Mouse (Mus musculus) forebrain, embryonic 12.5 days (tissue): Measurements from ENCODE around the gene Rbfox3. TPM values are rescaled to one million over a fixed set of nuclear protein-coding genes. Genes with fewer than 3 reads are reported as not detected.

Experiments used
- ATAC-seq: fragments of 200-750 bp; cut with Nextera tagmentation; 2 replicates; pipeline ENCODE4 v1.8.0; 2017; ENCODE audit warnings: moderate TSS enrichment; ENCODE audit not compliant: low FRiP score
- H3K27ac ChIP-seq: fragments of 300-500 bp; sonication (generic); 2 replicates; pipeline ENCODE4 v1.5.1; 2016; ENCODE audit warnings: mild to moderate bottlenecking
- H3K27me3 ChIP-seq: fragments of 300-500 bp; sonication (generic); 2 replicates; pipeline ENCODE4 v1.6.1; 2016; ENCODE audit warnings: mild to moderate bottlenecking
- H3K36me3 ChIP-seq: fragments of 300-500 bp; sonication (generic); replicated peaks from 2 replicates; pipeline ENCODE4 v1.6.1; 2016; ENCODE audit warnings: mild to moderate bottlenecking
- H3K4me1 ChIP-seq: fragments of 300-500 bp; sonication (generic); 2 replicates; pipeline ENCODE4 v1.6.1; 2016
- H3K4me2 ChIP-seq: fragments of 300-500 bp; sonication (generic); 2 replicates; pipeline ENCODE4 v1.6.1; 2016; ENCODE audit warnings: mild to moderate bottlenecking, moderate library complexity
- H3K4me3 ChIP-seq: fragments of 300-500 bp; sonication (generic); replicated peaks from 2 replicates; pipeline ENCODE4 v1.5.1; 2016; ENCODE audit warnings: mild to moderate bottlenecking
- H3K9ac ChIP-seq: fragments of 300-500 bp; sonication (generic); 2 replicates; pipeline ENCODE4 v1.6.1; 2016; ENCODE audit warnings: mild to moderate bottlenecking
- H3K9me3 ChIP-seq: fragments of 300-500 bp; sonication (generic); 2 replicates; pipeline ENCODE4 v1.6.1; 2016
- WGBS: fragments of 180-500 bp; shearing (Covaris S2); methylation state at CpG from one replicate; pipeline ENCODE4 v1.1.7; 2016; 5-methylcytosine and 5-hydroxymethylcytosine counted together
- polyA plus RNA-seq: library from polyadenylated mRNA; unstranded; fragments of >200 nt; fragmentation: Nextera tagmentation; extraction: Ambion mirVana; gene quantifications from 2 replicates; pipeline ENCODE4 v1.2.1, GENCODE M21; 2016

The Rbfox3 gene
- polyA plus RNA-seq, 1 experiment from 2014 or later, result 19.6 TPM

- Histone ChIP-seq H3K27me3 (no peaks in the 10 kb centered on the region), H3K4me3 (no peak overlapping the region), H3K9ac (no peak overlapping the region), H3K4me1 (peaks cover 29% of the 10 kb centered on the region), H3K36me3 (no peaks in the 10 kb centered on the region), H3K27ac (no peak overlapping the region), H3K4me2 (no peak overlapping the region), H3K9me3 (no peaks in the 10 kb centered on the region)
- ATAC-seq, result no peak
- WGBS, result 87% methylated on average over 8 of the region's 8 CpGs
These were observed 187.0 kb downstream of the Rbfox3 start for GRCm38 (mm10) chr11:118724423-118724822.

GRCm38 (mm10) chr11:118723166-118723565 lies 188.2 kb downstream of the Rbfox3 start:
- Histone ChIP-seq H3K27ac (no peak overlapping the region), H3K4me1 (peaks cover 16% of the 10 kb centered on the region), H3K9me3 (no peaks in the 10 kb centered on the region), H3K4me3 (no peak overlapping the region), H3K9ac (no peak overlapping the region), H3K27me3 (no peaks in the 10 kb centered on the region), H3K4me2 (no peak overlapping the region), H3K36me3 (no peaks in the 10 kb centered on the region)
- WGBS, result 70% methylated on average over 8 of the region's 8 CpGs
- no peak for ATAC-seq

GRCm38 (mm10) chr11:118721898-118722297 lies 189.5 kb downstream of the Rbfox3 start:
- no peak overlapping the region for H3K4me2 ChIP-seq
- no peak for ATAC-seq
- no peaks in the 10 kb centered on the region for H3K9me3 ChIP-seq
- no peak overlapping the region for H3K4me3 ChIP-seq
- H3K9ac ChIP-seq, result no peak overlapping the region
- no peaks in the 10 kb centered on the region for H3K27me3 ChIP-seq
- 69% methylated on average over 6 of the region's 6 CpGs for WGBS
- no peaks in the 10 kb centered on the region for H3K36me3 ChIP-seq
- H3K4me1 ChIP-seq, result peaks cover 10% of the 10 kb centered on the region
- no peak overlapping the region for H3K27ac ChIP-seq

GRCm38 (mm10) chr11:118714601-118715524 lies 196.5 kb downstream of the Rbfox3 start:
- no peak for ATAC-seq
- H3K4me3 ChIP-seq, result no peak overlapping the region

GRCm38 (mm10) chr11:118712761-118713160 lies 198.6 kb downstream of the Rbfox3 start:
- no peaks in the 10 kb centered on the region for H3K36me3 ChIP-seq
- no peaks in the 10 kb centered on the region for H3K9me3 ChIP-seq
- WGBS, result 70% methylated on average over 4 of the region's 4 CpGs
- no peak for ATAC-seq
- peaks cover 25% of the 10 kb centered on the region; the same call in 1 of the 2 replicates for H3K4me1 ChIP-seq
- no peak overlapping the region for H3K27ac ChIP-seq
- H3K4me3 ChIP-seq, result no peak overlapping the region
- H3K27me3 ChIP-seq, result no peaks in the 10 kb centered on the region; the same call in 1 of the 2 replicates
- no peak overlapping the region for H3K4me2 ChIP-seq
- H3K9ac ChIP-seq, result no peak overlapping the region

More at GRCm38 (mm10) chr11:118714601-118715524, 196.5 kb downstream of the Rbfox3 start:
- Histone ChIP-seq H3K36me3 (no peaks in the 10 kb centered on the region), H3K27me3 (no peaks in the 10 kb centered on the region; the same call in 1 of the 2 replicates), H3K4me1 (peaks cover 25% of the 10 kb centered on the region; the same call in 1 of the 2 replicates), H3K4me2 (no peak overlapping the region), H3K9ac (no peak overlapping the region), H3K9me3 (no peaks in the 10 kb centered on the region), H3K27ac (no peak overlapping the region)
- WGBS, result 78% methylated on average over 26 of the region's 26 CpGs

- H3K9ac ChIP-seq, result no peak overlapping the region
- H3K4me3 ChIP-seq, result no peak overlapping the region
- ATAC-seq, result no peak
- WGBS, result 81% methylated on average over 9 of the region's 9 CpGs
- H3K36me3 ChIP-seq, result no peaks in the 10 kb centered on the region
- no peaks in the 10 kb centered on the region; the same call in 1 of the 2 replicates for H3K27me3 ChIP-seq
- no peaks in the 10 kb centered on the region for H3K9me3 ChIP-seq
- peaks cover 25% of the 10 kb centered on the region; the same call in 1 of the 2 replicates for H3K4me1 ChIP-seq
- no peak overlapping the region for H3K4me2 ChIP-seq
- no peak overlapping the region for H3K27ac ChIP-seq
These were observed 199.3 kb downstream of the Rbfox3 start for GRCm38 (mm10) chr11:118712058-118712457.

- Histone ChIP-seq H3K9me3 (no peaks in the 10 kb centered on the region), H3K27me3 (no peaks in the 10 kb centered on the region; the same call in 1 of the 2 replicates), H3K9ac (no peak overlapping the region), H3K4me3 (no peak overlapping the region), H3K4me2 (no peak overlapping the region), H3K36me3 (no peaks in the 10 kb centered on the region), H3K4me1 (peaks cover 20% of the 10 kb centered on the region; the same call in 1 of the 2 replicates), H3K27ac (no peak overlapping the region)
- ATAC-seq, result no peak
- 86% methylated on average over 5 of the region's 5 CpGs for WGBS
These were observed 201.4 kb downstream of the Rbfox3 start for GRCm38 (mm10) chr11:118710035-118710434.

GRCm38 (mm10) chr11:118696226-118696930 lies 215.0 kb downstream of the Rbfox3 start:
- no peaks in the 10 kb centered on the region for H3K27me3 ChIP-seq
- H3K4me1 ChIP-seq, result peaks cover 21% of the 10 kb centered on the region
- H3K4me2 ChIP-seq, result no peak overlapping the region
- 66% methylated on average over 16 of the region's 16 CpGs for WGBS
- no peaks in the 10 kb centered on the region for H3K36me3 ChIP-seq
- H3K4me3 ChIP-seq, result no peak overlapping the region
- no peak overlapping the region for H3K27ac ChIP-seq
- no peak overlapping the region for H3K9ac ChIP-seq
- ATAC-seq, result no peak
- no peaks in the 10 kb centered on the region for H3K9me3 ChIP-seq

GRCm38 (mm10) chr11:118693276-118693675 lies 218.1 kb downstream of the Rbfox3 start:
- Histone ChIP-seq H3K27ac (no peak overlapping the region), H3K4me2 (no peak overlapping the region), H3K4me1 (peaks cover 21% of the 10 kb centered on the region), H3K36me3 (no peaks in the 10 kb centered on the region), H3K27me3 (no peaks in the 10 kb centered on the region; the same call in 1 of the 2 replicates), H3K4me3 (no peak overlapping the region), H3K9me3 (no peaks in the 10 kb centered on the region), H3K9ac (no peak overlapping the region)
- WGBS, result 84% methylated on average over 7 of the region's 7 CpGs
- ATAC-seq, result no peak

GRCm38 (mm10) chr11:118690262-118690661 lies 221.1 kb downstream of the Rbfox3 start:
- H3K36me3 ChIP-seq, result no peaks in the 10 kb centered on the region
- H3K27ac ChIP-seq, result no peak overlapping the region
- peaks cover 8% of the 10 kb centered on the region for H3K27me3 ChIP-seq
- H3K9ac ChIP-seq, result no peak overlapping the region
- no peak for ATAC-seq
- WGBS, result 91% methylated on average over 8 of the region's 8 CpGs
- peaks cover 12% of the 10 kb centered on the region for H3K4me1 ChIP-seq
- no peak overlapping the region for H3K4me3 ChIP-seq
- H3K9me3 ChIP-seq, result no peaks in the 10 kb centered on the region
- H3K4me2 ChIP-seq, result no peak overlapping the region

GRCm38 (mm10) chr11:118685397-118685796 lies 226.0 kb downstream of the Rbfox3 start:
- ATAC-seq, result no peak
- no peaks in the 10 kb centered on the region for H3K9me3 ChIP-seq
- peaks cover 19% of the 10 kb centered on the region for H3K27me3 ChIP-seq
- 15% methylated on average over 16 of the region's 16 CpGs for WGBS
- no peak overlapping the region for H3K4me3 ChIP-seq
- H3K36me3 ChIP-seq, result no peaks in the 10 kb centered on the region
- H3K4me2 ChIP-seq, result no peak overlapping the region
- H3K9ac ChIP-seq, result no peak overlapping the region
- no peak overlapping the region for H3K27ac ChIP-seq
- peaks cover 14% of the 10 kb centered on the region; the same call in 1 of the 2 replicates for H3K4me1 ChIP-seq

GRCm38 (mm10) chr11:118684665-118685064 lies 226.7 kb downstream of the Rbfox3 start:
- H3K27ac ChIP-seq, result no peak overlapping the region
- WGBS, result 73% methylated on average over 4 of the region's 4 CpGs
- H3K9ac ChIP-seq, result no peak overlapping the region
- no peak overlapping the region for H3K4me2 ChIP-seq
- no peak for ATAC-seq
- peaks cover 23% of the 10 kb centered on the region for H3K27me3 ChIP-seq
- no peaks in the 10 kb centered on the region for H3K36me3 ChIP-seq
- no peaks in the 10 kb centered on the region for H3K9me3 ChIP-seq
- peaks cover 21% of the 10 kb centered on the region; the same call in 1 of the 2 replicates for H3K4me1 ChIP-seq
- no peak overlapping the region for H3K4me3 ChIP-seq
